Mouse (Mus musculus) v-Abl transformed pro-B cells (cell line): ENCODE measurements around the gene Fam189b.

ENCODE experiments used
- in situ Hi-C, 2 experiments: fragments of 400-800 bp; cut with MboI; formaldehyde crosslinking; loops; one replicate each; pipeline ENCODE4 v1.15.1; 2025; ENCODE audit not compliant: unreplicated experiment in 2 of 2

The Fam189b gene

DNA sequence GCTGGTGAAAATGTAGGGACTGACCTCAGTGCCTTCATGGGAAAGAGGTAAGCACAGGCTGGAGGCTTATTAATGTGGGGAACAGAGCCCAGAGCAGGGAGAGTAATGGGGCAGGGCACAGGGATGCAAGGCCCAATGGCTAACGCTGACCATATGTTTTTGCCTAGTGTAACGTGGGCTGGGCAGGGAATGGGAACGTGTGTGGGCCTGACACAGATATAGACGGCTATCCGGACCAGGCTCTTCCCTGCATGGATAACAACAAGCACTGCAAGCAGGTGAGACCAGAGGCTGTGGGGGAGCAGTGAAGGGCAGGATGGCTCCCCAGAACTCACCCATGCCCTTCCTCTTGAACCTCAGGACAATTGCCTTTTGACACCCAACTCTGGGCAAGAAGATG is 38.2 kb downstream of the Fam189b start:
- in situ Hi-C loops = loop anchor here (10.0 to 25.0 kb wide), 2 partner anchors 276 to 534 kb away; partner anchors contain the start of gene Khdc4 (in 1 of the 2)

DNA sequence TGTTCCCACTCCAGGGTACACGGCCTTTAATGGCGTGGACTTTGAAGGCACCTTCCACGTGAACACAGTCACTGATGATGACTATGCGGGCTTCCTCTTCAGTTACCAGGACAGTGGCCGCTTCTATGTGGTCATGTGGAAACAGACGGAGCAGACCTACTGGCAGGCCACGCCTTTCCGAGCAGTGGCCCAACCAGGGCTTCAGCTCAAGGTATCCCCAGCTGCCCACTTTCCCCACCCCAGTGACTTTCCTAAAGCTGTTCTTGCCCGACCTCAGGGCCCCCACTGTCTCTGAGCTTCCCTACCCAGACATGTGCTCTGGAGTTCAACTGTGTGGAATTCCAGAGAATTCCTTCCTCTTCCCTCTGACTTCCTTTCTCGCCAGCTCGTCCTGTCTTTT is 41.9 kb downstream of the Fam189b start:
- in situ Hi-C loops = loop anchor here (10.0 to 25.0 kb wide), 2 partner anchors 280 to 537 kb away; partner anchors contain the start of gene Khdc4 (in 1 of the 2)

DNA sequence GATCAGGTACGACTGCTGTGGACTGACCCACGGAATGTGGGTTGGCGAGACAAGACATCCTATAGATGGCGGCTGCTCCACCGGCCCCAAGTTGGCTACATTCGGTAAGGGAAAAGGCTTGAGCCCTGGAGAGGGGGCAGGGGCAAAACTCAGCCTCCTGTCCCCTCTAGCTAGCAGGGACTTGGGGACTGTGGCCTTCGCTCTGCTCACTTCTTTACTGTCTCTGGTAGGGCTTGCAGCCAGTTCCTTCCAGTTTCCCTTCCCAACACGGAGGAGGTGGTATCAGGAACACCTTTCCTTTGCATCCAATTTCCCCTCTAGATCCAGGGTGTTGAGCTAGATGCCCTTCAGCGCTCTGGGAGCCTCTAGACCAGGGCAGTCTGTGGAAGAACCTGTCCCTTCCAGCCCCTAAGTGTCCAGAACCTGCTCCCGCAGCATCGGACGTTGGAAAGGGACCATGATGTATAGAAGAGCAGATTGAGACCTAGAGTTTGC is 42.4 kb downstream of the Fam189b start:
- in situ Hi-C loops = loop anchor here in 1 of 2 experiments (10.0 kb wide), 1 partner anchor 281 kb away; no protein-coding TSS in a partner anchor

DNA sequence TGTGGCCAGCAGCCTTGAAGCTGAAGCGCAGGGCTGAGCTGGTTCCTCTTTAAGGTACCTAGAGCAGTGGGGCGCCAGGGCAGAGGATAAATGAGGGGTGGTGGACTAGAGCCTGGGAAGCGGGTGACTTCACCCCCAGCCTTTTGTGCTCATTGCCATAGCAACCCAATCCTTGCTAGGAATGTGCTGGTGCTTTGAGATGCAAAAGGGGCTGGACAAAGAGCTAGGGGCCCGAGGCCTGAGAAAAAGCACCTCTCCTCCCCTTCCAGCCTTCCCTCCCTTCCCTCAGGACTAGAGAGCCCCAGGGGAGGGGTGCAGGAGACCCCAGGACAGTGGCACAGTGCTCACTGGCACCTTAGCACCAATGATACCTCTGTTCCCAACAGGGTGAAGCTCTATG is 43.0 kb downstream of the Fam189b start:
- in situ Hi-C loops = loop anchor here in 1 of 2 experiments (10.0 kb wide), 1 partner anchor 281 kb away; no protein-coding TSS in a partner anchor

DNA sequence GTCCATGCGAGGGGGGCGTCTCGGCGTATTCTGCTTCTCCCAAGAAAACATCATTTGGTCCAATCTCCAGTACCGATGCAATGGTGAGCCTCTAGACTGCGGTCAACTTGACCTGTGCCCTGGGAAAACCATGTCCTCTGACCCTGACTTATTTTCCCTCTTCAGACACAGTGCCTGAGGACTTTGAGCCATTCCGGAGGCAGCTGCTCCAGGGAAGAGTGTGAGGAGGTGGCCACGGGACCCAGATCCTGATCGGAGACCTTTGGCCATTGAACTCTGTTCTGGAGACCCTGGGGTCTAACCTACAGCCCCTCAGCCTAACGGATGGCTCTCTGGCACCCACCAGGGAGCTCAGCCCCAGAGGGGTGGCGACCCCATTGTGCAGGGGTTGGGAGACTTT is 43.4 kb downstream of the Fam189b start:
- in situ Hi-C loops = loop anchor here in 1 of 2 experiments (10.0 kb wide), 1 partner anchor 282 kb away; no protein-coding TSS in a partner anchor

DNA sequence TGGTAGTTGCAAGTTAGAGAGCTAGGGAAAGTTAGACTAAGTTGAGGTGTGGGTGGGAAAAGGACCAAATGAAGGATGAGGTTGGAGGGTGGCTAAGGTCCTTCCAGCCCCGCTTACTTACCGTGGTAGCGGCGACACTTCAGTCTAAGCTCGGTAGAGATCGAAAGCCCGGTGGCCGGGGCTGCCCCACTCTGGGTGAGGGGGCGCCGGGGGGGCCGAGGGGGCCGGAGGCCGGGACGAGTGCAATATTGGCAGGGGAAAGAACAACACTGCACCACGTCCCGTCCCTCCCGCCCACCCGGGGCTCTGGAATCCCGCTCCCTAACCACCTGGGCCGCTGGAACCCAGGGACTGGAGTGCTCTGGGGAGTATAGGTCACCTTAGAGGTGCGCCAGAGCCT is 44.0 kb downstream of the Fam189b start, which contains the start of gene Mtx1:
TSS of gene Mtx1 (minus strand) at position 189 of the 400 bp plus-strand sequence.
- in situ Hi-C loops = loop anchor here in 1 of 2 experiments (10.0 kb wide), 1 partner anchor 282 kb away; no protein-coding TSS in a partner anchor

DNA sequence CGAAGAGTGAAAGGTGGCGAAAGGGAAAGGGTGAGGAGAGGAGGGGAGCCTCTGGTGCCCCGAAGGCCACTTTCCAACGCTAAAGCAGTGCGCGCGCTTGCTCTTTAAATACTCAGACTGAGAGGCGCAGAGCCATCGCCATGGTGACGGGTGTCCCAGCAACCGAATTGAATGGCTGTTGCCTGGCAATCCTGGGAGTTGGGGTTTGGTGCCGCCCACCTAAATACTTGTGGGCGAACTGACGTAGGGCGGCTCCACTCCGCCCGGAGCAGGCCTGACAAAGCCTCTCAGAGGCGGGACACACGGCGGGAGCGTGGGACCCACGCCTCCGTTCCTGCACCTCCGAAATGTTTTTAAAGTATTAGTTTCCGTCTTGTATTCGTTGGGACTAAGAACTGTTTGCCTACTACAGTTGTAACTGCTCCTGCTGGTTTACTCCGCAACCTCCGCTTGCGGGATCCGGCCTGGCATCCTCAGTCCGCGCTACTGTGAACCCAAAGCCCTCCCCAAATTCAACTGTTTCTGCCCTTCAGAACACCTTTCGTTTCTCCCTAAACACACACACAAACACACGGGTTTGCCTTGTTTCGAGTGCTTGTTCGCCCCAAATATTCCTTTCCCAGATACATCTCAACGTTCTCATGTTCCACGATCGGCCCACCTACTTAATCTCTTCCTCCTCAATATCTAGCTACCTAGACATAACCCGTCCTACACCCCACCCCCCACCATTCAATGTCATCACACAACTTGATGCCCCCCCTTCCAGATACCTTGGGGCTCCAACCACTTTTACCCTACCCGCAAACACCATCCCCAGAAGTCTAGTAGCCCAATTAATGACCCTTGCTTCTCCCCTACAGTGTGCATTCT is 44.6 kb downstream of the Fam189b start:
- in situ Hi-C loops = loop anchor here in 1 of 2 experiments (10.0 kb wide), 1 partner anchor 283 kb away; no protein-coding TSS in a partner anchor

DNA sequence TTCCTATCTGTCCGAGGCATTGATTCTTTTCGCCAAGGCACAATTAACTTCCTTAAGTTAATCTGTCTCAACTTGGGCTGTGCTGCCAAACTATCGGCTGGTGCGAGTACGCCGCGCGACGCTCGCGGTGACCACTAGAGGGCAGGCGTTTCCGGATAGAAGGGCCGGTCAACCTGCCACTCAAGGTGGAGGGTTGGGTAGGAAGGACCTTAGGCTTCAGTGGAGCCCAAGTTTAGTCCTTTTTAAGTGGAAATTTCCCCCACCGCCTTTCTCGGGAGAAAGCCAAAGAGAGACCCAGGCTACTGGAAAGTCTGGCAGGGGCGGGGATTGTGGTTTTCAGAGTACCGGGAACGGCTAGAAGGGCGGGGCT is 45.2 kb downstream of the Fam189b start:
- in situ Hi-C loops = loop anchor here in 1 of 2 experiments (10.0 kb wide), 1 partner anchor 283 kb away; no protein-coding TSS in a partner anchor

DNA sequence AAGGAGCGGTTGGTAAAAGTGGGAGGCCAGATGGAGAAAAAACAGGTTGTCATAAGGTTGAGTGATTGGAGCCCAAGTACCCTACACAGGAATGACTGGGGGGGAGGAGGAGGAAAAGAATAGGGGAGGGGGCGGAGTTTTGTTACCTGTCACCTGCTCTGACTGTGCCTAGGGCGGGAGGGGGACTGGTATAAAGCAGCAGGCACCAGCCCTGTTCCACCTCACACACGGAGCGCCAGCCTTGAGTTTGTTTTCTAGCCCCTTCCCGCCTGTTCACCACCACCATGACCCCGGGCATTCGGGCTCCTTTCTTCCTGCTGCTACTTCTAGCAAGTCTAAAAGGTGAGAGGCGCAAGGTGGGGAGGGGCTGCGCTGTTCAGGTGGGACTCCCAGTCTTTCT is 45.9 kb downstream of the Fam189b start, which contains the start of gene Muc1:
TSS of gene Muc1 (plus strand) at position 222 of the 400 bp plus-strand sequence.
- in situ Hi-C loops = loop anchor here in 1 of 2 experiments (10.0 kb wide), 1 partner anchor 284 kb away; no protein-coding TSS in a partner anchor

DNA sequence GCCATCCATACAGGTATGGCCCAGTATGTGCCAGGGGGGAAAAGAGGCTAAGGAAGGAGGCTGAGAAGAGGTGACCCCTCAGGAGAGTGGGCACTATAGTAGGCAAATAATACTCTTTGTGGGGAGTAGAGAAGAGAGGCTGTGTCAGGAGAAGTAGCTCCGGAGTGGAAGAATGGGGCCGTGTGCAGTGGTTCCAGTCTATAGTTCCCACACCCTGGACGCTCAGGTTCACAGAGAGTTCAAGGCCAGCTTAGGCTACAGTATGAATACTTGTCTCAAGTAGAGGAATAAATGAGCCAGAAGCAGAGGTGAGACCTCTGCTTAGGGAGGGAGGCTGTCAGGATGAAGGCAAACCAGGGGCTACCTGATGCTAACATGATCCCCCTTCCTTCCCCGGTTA is 46.3 kb downstream of the Fam189b start:
- in situ Hi-C loops = loop anchor here in 1 of 2 experiments (10.0 kb wide), 1 partner anchor 284 kb away; no protein-coding TSS in a partner anchor

DNA sequence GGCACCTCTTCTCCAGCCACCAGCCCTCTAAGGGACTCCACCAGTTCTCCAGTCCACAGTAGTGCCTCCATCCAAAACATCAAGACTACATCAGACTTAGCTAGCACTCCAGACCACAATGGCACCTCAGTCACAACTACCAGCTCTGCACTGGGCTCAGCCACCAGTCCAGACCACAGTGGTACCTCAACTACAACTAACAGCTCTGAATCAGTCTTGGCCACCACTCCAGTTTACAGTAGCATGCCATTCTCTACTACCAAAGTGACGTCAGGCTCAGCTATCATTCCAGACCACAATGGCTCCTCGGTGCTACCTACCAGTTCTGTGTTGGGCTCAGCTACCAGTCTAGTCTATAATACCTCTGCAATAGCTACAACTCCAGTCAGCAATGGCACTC is 47.6 kb downstream of the Fam189b start:
- in situ Hi-C loops = no loop called here

DNA sequence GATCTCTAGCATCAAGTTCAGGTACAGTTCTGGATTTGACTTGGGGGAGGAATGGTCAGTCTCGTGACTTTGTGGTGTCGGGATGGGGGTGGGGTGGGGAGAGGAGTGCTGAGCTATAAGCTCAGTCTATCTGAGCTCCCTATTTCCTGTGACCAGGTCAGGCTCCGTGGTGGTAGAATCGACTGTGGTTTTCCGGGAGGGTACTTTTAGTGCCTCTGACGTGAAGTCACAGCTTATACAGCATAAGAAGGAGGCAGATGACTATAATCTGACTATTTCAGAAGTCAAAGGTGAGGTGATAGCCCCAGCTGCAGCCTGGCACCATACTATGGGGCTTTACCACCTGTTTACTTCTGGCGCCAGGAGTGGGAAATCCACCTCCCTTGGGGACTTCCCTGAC is 48.4 kb downstream of the Fam189b start:
- in situ Hi-C loops = no loop called here

DNA sequence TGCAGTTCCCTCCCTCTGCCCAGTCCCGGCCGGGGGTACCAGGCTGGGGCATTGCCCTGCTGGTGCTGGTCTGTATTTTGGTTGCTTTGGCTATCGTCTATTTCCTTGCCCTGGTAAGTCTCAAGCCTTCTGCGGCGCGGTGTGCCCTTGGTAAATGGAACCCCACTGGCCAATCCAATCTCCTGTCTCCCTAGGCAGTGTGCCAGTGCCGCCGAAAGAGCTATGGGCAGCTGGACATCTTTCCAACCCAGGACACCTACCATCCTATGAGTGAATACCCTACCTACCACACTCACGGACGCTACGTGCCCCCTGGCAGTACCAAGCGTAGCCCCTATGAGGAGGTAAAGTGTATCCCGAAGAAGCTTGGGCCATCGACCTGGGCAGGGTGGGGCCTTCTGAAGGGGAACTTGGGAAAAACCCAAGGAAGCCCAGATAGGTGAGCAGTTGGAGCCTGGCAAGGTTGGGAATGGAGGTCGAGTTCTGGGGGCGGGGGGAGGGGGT is 48.9 kb downstream of the Fam189b start:
- in situ Hi-C loops = no loop called here

DNA sequence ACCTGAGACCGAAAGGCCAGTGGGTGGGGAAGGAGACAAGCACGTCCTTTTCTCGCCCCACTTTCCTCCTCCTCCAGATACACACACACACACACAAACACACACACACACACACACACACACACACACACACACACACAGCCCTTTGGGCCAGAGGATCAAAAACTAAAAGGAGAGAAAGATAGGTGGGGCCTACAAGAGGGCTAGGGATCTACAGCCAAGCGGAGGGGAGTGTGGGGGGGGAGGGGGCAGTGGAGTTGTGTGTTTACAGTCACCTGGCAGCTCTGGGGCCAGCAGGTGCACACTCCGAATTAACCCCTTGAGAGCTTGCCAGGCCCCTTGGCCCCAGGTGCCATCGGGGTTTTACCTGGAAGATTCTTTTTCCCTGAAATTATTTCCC is 49.7 kb downstream of the Fam189b start:
- in situ Hi-C loops = no loop called here

DNA sequence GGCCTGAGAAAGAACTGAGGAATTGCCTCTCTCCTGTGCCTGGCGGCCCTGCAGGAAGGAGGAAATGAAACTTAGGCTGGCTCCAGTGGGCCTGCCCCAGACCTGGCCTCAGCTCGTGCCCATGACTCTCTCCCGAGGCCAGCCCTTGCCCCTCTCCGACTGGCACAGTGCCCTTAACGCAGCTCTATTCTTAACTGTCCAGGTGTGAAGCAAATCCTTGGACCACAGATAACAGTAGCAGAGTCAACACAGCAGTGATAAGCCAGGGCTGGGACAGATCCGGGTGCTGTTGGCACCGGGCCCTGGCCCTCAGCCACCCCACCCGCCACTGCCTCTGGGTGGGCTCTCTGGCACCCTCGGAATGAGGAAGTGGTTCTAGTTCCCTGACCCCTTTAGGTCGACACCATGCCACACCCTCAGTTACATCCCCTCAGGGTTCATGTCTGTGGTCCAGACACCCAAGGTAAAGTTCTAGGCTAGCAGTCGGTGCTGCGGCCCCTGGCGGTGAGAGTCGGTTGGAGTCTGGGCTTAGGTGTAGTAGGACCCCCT is 50.7 kb downstream of the Fam189b start:
- in situ Hi-C loops = no loop called here

DNA sequence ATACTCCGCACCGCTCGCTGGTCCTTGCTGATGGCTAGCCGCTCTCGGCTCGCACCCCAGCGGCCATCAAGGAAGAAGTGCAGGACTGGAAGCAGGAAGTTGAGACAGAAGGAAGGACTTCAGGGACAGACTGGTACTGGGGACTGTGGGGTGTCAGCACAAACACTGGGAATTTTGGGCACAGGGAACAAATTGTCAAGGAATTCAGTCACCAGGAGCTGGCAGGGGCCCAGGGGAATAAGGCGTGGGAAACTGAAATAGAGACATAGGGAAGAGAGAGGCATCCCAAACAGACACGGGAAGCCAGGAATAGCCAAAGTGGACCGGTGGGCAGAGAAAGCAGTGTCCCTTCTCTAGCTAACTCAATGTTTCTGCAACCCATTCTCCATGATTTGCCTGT is 53.6 kb downstream of the Fam189b start:
- in situ Hi-C loops = no loop called here

DNA sequence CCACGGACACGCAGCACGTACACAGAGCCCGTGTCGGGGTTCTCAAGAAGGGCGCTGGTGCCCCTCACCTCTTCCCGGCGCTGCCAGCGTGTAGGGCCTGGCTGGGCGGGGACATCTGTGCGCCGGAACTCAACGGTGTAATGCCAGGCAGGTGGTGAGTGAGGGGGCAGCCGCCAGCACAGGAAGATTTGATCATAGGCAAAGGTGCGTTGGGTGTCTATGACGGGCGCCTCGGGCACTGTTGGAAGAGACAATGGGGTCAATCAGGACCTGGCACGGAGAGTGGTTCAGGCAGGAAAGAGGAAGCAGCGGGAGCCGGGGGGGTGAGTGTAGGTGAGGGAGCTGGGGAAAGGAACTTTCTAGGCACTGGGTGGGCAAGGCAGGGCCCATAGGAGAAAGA is 54.7 kb downstream of the Fam189b start:
- in situ Hi-C loops = no loop called here

DNA sequence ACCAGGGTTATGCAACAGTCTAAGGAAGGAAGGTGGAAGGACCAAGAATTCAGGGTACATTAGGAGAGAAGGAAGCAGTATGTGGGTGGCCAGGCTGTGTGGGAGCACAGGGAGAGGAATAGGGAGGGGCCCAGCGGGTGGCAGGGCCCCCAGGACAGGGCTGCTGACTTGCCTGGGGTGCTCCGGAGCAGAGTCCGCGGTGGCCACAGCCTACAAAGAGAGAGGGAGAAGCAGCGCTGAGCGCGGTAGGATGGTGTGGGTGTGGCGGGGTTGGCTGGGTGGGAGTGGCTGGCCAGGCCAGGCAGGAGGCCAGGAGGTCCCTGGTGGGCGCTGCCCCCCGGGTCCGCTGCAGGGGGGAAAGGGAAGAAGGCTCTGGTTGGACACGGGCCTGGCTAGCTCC is 55.6 kb downstream of the Fam189b start:
- in situ Hi-C loops = no loop called here
